Comparison of ENCODE assay signal across 8 mouse cellular contexts in the genomic region with DNA sequence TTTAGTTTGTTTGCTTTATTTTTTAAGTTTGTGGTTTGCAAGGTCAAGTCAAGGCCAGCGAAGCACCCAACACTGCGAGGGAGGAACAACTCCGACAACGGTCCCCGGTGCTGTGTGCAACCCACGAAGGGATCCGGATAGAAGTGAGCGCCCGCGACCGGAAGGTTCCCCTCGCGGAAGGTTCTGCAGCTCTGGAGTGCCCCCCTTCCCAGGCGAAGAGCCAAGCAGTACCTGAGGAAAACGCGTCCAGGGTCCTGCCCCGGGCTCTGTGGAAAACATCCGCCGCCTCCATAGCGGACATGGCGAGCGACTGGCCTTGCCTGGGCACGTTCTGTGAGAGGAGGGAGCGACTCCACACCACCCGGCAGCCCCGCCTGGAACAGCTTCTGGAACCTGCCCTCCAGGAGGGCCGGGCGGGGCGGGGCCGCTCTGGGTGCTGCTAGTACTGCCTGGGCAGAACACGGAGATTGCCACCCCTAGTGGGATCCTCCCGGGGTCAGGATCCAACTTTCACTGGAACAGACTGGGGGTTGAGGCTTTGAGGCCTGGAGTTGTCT. TPM values are rescaled to one million over a fixed set of nuclear protein-coding genes. Genes with fewer than 3 reads are reported as not detected.
DNase-seq lines count a peak whose midpoint lies in the region; ATAC-seq lines count a peak whose summit lies in the region.

Gene Cpped1, minus strand, starts transcription at position 411 of the 557 bp plus-strand sequence.

- peak; percentile 96 for DNase-seq in 3134 (ENCODE audit: extremely low read depth, insufficient read length, low spot score)
- DNase-seq in adrenal gland, postnatal 36 days, result peak; percentile 90 to 94
- peak; percentile 93 to 94 for DNase-seq in heart, adult 18-20 months
- DNase-seq in kidney, adult 8-10 months, result peak; percentile 92 to 94
- peak; percentile 86 to 88 for DNase-seq in spleen, postnatal 10 days (ENCODE audit: low spot score in 2 of 2)

- under 1% methylated on average over 32 of the region's 32 CpGs for WGBS in embryonic facial prominence, embryonic 13.5 days
- WGBS in limb, embryonic 13.5 days, result under 1% methylated on average over 32 of the region's 32 CpGs
- WGBS in midbrain, embryonic 16.5 days, result 0% methylated on average over 32 of the region's 32 CpGs

- peaks cover 9% of the 10 kb centered on the region for H3K4me1 ChIP-seq in embryonic facial prominence, embryonic 13.5 days
- peaks cover 10% of the 10 kb centered on the region for H3K4me1 ChIP-seq in limb, embryonic 13.5 days
- peaks cover 12% of the 10 kb centered on the region for H3K4me1 ChIP-seq in midbrain, embryonic 16.5 days (ENCODE audit: control insufficient read depth, insufficient read depth, low read length)

- peak within 1 kb of the TSS; percentile 66 for H3K4me3 ChIP-seq in embryonic facial prominence, embryonic 13.5 days
- H3K4me3 ChIP-seq in limb, embryonic 13.5 days, result peak within 1 kb of the TSS; percentile 63
- peak within 1 kb of the TSS; percentile 61 for H3K4me3 ChIP-seq in midbrain, embryonic 16.5 days (ENCODE audit: low read depth, low read length)

- H3K9me3 ChIP-seq in embryonic facial prominence, embryonic 13.5 days, result no peaks in the 10 kb centered on the region
- no peaks in the 10 kb centered on the region for H3K9me3 ChIP-seq in limb, embryonic 13.5 days
- H3K9me3 ChIP-seq in midbrain, embryonic 16.5 days (replicated peaks; ENCODE audit: control insufficient read depth, low read length, poor library complexity, severe bottlenecking), result no peaks in the 10 kb centered on the region

- H3K36me3 ChIP-seq in embryonic facial prominence, embryonic 13.5 days, result no peaks in the 10 kb centered on the region
- no peaks in the 10 kb centered on the region for H3K36me3 ChIP-seq in limb, embryonic 13.5 days
- no peaks in the 10 kb centered on the region for H3K36me3 ChIP-seq in midbrain, embryonic 16.5 days (ENCODE audit: control insufficient read depth, insufficient read depth, low read length)

- no peaks in the 10 kb centered on the region for H3K27me3 ChIP-seq in embryonic facial prominence, embryonic 13.5 days
- H3K27me3 ChIP-seq in limb, embryonic 13.5 days, result no peaks in the 10 kb centered on the region
- no peaks in the 10 kb centered on the region for H3K27me3 ChIP-seq in midbrain, embryonic 16.5 days (ENCODE audit: control insufficient read depth, insufficient read depth, low read depth, low read length)

- peak within 1 kb of the TSS; percentile 75 for H3K4me2 ChIP-seq in embryonic facial prominence, embryonic 13.5 days
- H3K4me2 ChIP-seq in limb, embryonic 13.5 days (replicated peaks), result peak within 1 kb of the TSS; percentile 72
- peak within 1 kb of the TSS; percentile 63 for H3K4me2 ChIP-seq in midbrain, embryonic 16.5 days (ENCODE audit: low read length)

- H3K9ac ChIP-seq in embryonic facial prominence, embryonic 13.5 days, result peak within 1 kb of the TSS; percentile 83
- H3K9ac ChIP-seq in limb, embryonic 13.5 days, result peak within 1 kb of the TSS; percentile 77
- peak within 1 kb of the TSS; percentile 91 for H3K9ac ChIP-seq in midbrain, embryonic 16.5 days (ENCODE audit: low read depth, low read length)

- H3K27ac ChIP-seq in embryonic facial prominence, embryonic 13.5 days, result peak within 1 kb of the TSS; percentile 88
- peak within 1 kb of the TSS; percentile 71 for H3K27ac ChIP-seq in limb, embryonic 13.5 days
- H3K27ac ChIP-seq in midbrain, embryonic 16.5 days (ENCODE audit: low read length), result peak within 1 kb of the TSS; percentile 92

- ATAC-seq in embryonic facial prominence, embryonic 13.5 days (ENCODE audit: insufficient number of reproducible peaks, insufficient read depth, low FRiP score, low TSS enrichment, low read depth), result peak; percentile 93
- ATAC-seq in limb, embryonic 13.5 days (ENCODE audit: low FRiP score, low read depth), result peak; percentile 96
- peak; percentile 97 for ATAC-seq in midbrain, embryonic 16.5 days

RNA-seq across cellular contexts. Expression of gene Cpped1, which starts in this region (rescaled TPM):
- 10 to 100 TPM; 34.9 to 49.6 TPM for total RNA-seq in adrenal gland, postnatal 36 days (2021)
- polyA plus RNA-seq in embryonic facial prominence, embryonic 13.5 days (2015; fragmentation: Nextera tagmentation; extraction: Ambion mirVana), result 23.5 and 24.8 TPM in 2 replicates
- total RNA-seq in heart, adult 18-20 months (2021), result 10 to 100 TPM; 56.1 to 60.9 TPM
- polyA plus RNA-seq in limb, embryonic 13.5 days (2015; fragmentation: Nextera tagmentation; extraction: Ambion mirVana), result 18.6 and 19.1 TPM in 2 replicates
- 13.1 and 15.6 TPM in 2 replicates for polyA plus RNA-seq in midbrain, embryonic 16.5 days (2015; fragmentation: Nextera tagmentation; extraction: Ambion mirVana)

Comparison
In these comparisons a context has a peak if more than half of its experiments do, and no peak if none do; other contexts are left out.
1. Peak in every context shown above with its lines: DNase-seq, ATAC-seq, H3K4me3 ChIP-seq and H3K27ac ChIP-seq.